Mouse (Mus musculus) layer of hippocampus, postnatal 14 days (tissue): ENCODE measurements around the gene Spred1. TPM values are rescaled to one million over a fixed set of nuclear protein-coding genes. Genes with fewer than 3 reads are reported as not detected.

Experiments used
- microRNA-seq, 2 experiments: library from miRNA; unstranded; fragments of <30 nt; microRNA quantifications; one replicate each; pipeline ENCODE4 v1.2.0; 2021
- total RNA-seq, 2 experiments: library from RNA; stranded (reverse); gene quantifications; 2 replicates each; pipeline ENCODE4 v1.2.3; 2021

The Spred1 gene
- total RNA-seq, 2 experiments from 2014 or later, result 73.6 to 81.9 TPM

Small RNA genes lying within 50 kb of the gene (microRNA-seq; reads per million reads assigned to microRNA genes)
- 2,895 to 4,040 reads per million in 2 experiments for gene Mir674

Other genes starting within 250 kb of the Spred1 start
- 1 to 10 TPM in 1 of 2 experiments, under 1 TPM in 1; 0.99 to 1.7 TPM for gene Tmco5, start 242.7 kb upstream of the Spred1 start, total RNA-seq
- gene Fam98b, start 128.4 kb downstream of the Spred1 start, total RNA-seq, result 10 to 100 TPM; 40.9 to 45.2 TPM
- 100 to 1,000 TPM; 336 to 339 TPM for gene Rasgrp1, start 221.6 kb downstream of the Spred1 start, total RNA-seq